Mouse (Mus musculus) liver, embryonic 14.5 days (tissue): ENCODE results near the gene Nwd1. TPM values are rescaled to one million over a fixed set of nuclear protein-coding genes. Genes with fewer than 3 reads are reported as not detected.

ENCODE experiments used
- ATAC-seq: fragments of 200-750 bp; cut with Nextera tagmentation; 2 replicates; pipeline ENCODE4 v1.8.0; 2017; ENCODE audit warnings: moderate number of reproducible peaks, mild to moderate bottlenecking, moderate library complexity; ENCODE audit not compliant: insufficient read depth
- DNase-seq, 3 experiments: peaks; one replicate each; pipeline ENCODE4 v3.0.0-alpha.2; 2012 to 2013; ENCODE audit warnings: low read depth in 3 of 3, low spot score in 3 of 3
- H3K27ac ChIP-seq: fragments of 300-500 bp; sonication (generic); 2 replicates; pipeline ENCODE4 v1.5.1; 2014; ENCODE audit warnings: moderate library complexity, mild to moderate bottlenecking, control low read depth, inconsistent platforms
- H3K27me3 ChIP-seq: fragments of 300-500 bp; sonication (generic); 2 replicates; pipeline ENCODE4 v1.6.1; 2014; ENCODE audit warnings: mild to moderate bottlenecking, low read length, moderate library complexity; ENCODE audit not compliant: control insufficient read depth, insufficient read depth
- H3K36me3 ChIP-seq: fragments of 300-500 bp; sonication (generic); replicated peaks from 2 replicates; pipeline ENCODE4 v1.6.1; 2014; ENCODE audit warnings: low read depth; ENCODE audit not compliant: control insufficient read depth, insufficient read depth
- H3K4me1 ChIP-seq, 2 experiments: fragments of 200-500 bp in 1 of 2; fragments of 300-500 bp in 1 of 2; sonication (generic) in 1 of 2; replicated peaks; 2 replicates each; pipeline ENCODE4 v1.6.1; 2012 to 2014; ENCODE audit warnings: antibody characterized with exemption in 1 of 2, inconsistent platforms in 1 of 2, low read length in 1 of 2; ENCODE audit not compliant: control insufficient read depth in 2 of 2, insufficient read depth in 2 of 2
- H3K4me2 ChIP-seq: fragments of 300-500 bp; sonication (generic); 2 replicates; pipeline ENCODE4 v1.6.1; 2014; ENCODE audit warnings: low read depth, mild to moderate bottlenecking, control low read depth, moderate library complexity
- H3K4me3 ChIP-seq, 2 experiments: fragments of 200-500 bp in 1 of 2; fragments of 300-500 bp in 1 of 2; sonication (generic) in 1 of 2; 2 replicates each; pipeline ENCODE4 v1.5.1; 2012 to 2014; ENCODE audit warnings: low read depth in 2 of 2, low read length in 2 of 2, mild to moderate bottlenecking in 2 of 2, control low read depth in 1 of 2, inconsistent platforms in 1 of 2, moderate library complexity in 1 of 2; ENCODE audit not compliant: insufficient read depth in 1 of 2
- H3K9ac ChIP-seq: fragments of 300-500 bp; sonication (generic); replicated peaks from 2 replicates; pipeline ENCODE4 v1.6.1; 2014; ENCODE audit warnings: mild to moderate bottlenecking, control low read depth, moderate library complexity
- H3K9me3 ChIP-seq: fragments of 300-500 bp; sonication (generic); 2 replicates; pipeline ENCODE4 v1.6.1; 2016; ENCODE audit warnings: low read length, mixed read lengths; ENCODE audit not compliant: control insufficient read depth
- CTCF ChIP-seq: IDR thresholded peaks from 2 replicates; pipeline ENCODE4 v1.5.1; 2016; ENCODE audit warnings: antibody characterized with exemption, low read depth, control low read depth
- EP300 ChIP-seq: IDR thresholded peaks from 2 replicates; pipeline ENCODE4 v1.6.1; 2016; ENCODE audit warnings: antibody characterized with exemption, low read depth
- WGBS: fragments of 180-500 bp; shearing (Covaris S2); extraction: QIAGEN DNeasy Blood & Tissue Kit; methylation state at CpG from one replicate; pipeline ENCODE4 v1.1.7; 2014; ENCODE audit not compliant: insufficient replicate concordance; 5-methylcytosine and 5-hydroxymethylcytosine counted together
- polyA plus RNA-seq, 2 experiments: library from polyadenylated mRNA; depleted of rRNA in 1 of 2; stranded (reverse) in 1 of 2; unstranded in 1 of 2; fragments of >200 nt; fragmentation: Nextera tagmentation in 1 of 2; extraction: Ambion mirVana in 1 of 2; gene quantifications; 2 replicates each; pipeline versions ENCODE4 v1.2.1 to v1.2.3; 2012 to 2014

Gene Nwd1
- polyA plus RNA-seq, 2 experiments: under 0.01 TPM; not detected in 1

DNA sequence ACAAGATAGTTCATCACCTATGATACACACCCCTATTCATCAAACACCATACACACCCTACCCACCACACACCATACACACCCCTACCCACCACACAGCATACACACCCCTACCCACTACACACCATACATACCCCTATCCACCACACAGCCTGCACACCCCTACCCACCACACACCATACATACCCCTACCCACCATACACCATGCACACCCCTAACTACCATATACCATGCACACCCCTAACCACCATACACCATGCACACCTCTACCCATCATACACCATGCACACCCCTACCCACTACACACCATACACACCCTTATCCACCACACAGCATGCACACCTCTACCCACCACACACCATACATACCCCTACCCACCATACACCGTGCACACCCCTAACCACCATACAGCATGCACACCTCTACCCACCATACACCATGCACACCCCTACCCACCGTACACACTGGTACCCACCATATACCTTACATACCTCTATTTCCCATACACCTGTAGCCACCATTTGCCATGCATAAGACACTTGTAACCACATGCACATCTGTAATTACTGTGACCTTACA is 51.9 kb downstream of the Nwd1 start:
- H3K4me3 ChIP-seq: no peak overlapping the region
- no peaks in the 10 kb centered on the region for H3K9me3 ChIP-seq
- no peaks in the 10 kb centered on the region for H3K27me3 ChIP-seq
- H3K27ac ChIP-seq: no peak overlapping the region
- no peak overlapping the region for H3K4me2 ChIP-seq
- no peaks in the 10 kb centered on the region for H3K36me3 ChIP-seq
- ATAC-seq (no peak), DNase-seq (no peak)
- H3K4me1 ChIP-seq: no peaks in the 10 kb centered on the region
- TF ChIP-seq CTCF (no peak), EP300 (no peak)
- 66% methylated on average over 2 of the region's 2 CpGs for WGBS
- H3K9ac ChIP-seq: no peak overlapping the region

DNA sequence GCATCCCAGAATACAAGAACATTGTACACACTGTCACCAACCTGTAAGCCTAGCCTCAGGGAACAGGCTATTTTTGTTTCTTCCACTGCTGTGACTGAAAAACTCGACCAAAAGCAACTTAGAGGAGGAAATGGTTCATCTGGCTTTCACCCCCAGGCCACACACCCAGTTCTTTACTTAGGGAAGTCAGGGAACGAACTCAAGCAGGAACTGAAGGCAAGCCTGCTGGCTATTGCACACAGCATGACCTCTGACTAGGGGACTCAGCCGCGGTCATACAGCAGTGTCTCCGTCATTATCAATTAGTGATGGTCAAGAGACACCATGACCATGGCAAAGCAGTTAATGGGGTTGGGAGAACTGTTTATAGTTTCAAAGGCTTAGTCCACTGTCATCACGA is 66.1 kb downstream of the Nwd1 start:
- ATAC-seq (no peak), DNase-seq (no peak)
- H3K4me3 ChIP-seq: no peak overlapping the region
- H3K9ac ChIP-seq: no peak overlapping the region
- WGBS: 47% methylated on average over 6 of the region's 6 CpGs
- no peaks in the 10 kb centered on the region for H3K27me3 ChIP-seq
- no peaks in the 10 kb centered on the region for H3K36me3 ChIP-seq
- no peak overlapping the region for H3K27ac ChIP-seq
- H3K9me3 ChIP-seq: no peaks in the 10 kb centered on the region
- H3K4me2 ChIP-seq: no peak overlapping the region
- no peak for TF ChIP-seq EP300
- TF ChIP-seq CTCF: no peak
- H3K4me1 ChIP-seq: no peaks in the 10 kb centered on the region

DNA sequence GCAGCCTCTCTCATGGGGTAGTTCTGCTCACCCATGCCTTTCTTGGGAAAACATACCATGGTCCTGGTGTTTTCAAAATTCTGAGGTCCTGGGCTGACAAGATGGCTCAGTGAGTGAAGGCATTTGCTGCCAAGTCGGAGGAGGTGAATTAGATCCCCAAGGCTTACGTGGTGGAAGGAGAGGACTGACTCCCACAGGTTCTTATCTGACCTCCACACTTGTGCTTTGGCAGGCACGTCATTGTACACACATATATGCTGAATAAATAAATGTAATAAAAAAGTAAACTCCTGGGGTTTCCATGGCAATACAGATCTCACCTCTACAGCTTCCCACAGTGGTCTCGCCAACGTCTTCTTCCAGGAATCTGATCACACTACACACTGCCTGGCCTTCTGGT is 70.1 kb downstream of the Nwd1 start:
- no peak overlapping the region for H3K27ac ChIP-seq
- 33% methylated on average over 5 of the region's 5 CpGs for WGBS
- peak; percentile 56; the same call in 1 of the 2 replicates for ATAC-seq

GRCm38 (mm10) chr8:72720541-72720940 is 74.0 kb downstream of the Nwd1 start:
- Histone ChIP-seq H3K9me3 (no peaks in the 10 kb centered on the region), H3K27ac (no peak overlapping the region), H3K4me3 (no peak overlapping the region), H3K36me3 (no peaks in the 10 kb centered on the region), H3K4me1 (peaks cover 2 to 4% of the 10 kb centered on the region in 2 experiments; a peak in 2 of 4 replicates), H3K9ac (no peak overlapping the region), H3K4me2 (no peak overlapping the region), H3K27me3 (no peaks in the 10 kb centered on the region)
- ATAC-seq: no peak
- WGBS: 14% methylated on average over 1 of the region's 1 CpGs
- DNase-seq: no peak
- TF ChIP-seq CTCF (no peak), EP300 (no peak)

More for the DNA sequence above, 70.1 kb downstream of the Nwd1 start:
- Histone ChIP-seq H3K9ac (no peak overlapping the region), H3K4me2 (no peak overlapping the region), H3K9me3 (no peaks in the 10 kb centered on the region), H3K36me3 (no peaks in the 10 kb centered on the region), H3K4me1 (no peaks in the 10 kb centered on the region), H3K4me3 (no peak overlapping the region), H3K27me3 (no peaks in the 10 kb centered on the region)
- no peak for TF ChIP-seq EP300
- TF ChIP-seq CTCF: no peak
- no peak for DNase-seq

DNA sequence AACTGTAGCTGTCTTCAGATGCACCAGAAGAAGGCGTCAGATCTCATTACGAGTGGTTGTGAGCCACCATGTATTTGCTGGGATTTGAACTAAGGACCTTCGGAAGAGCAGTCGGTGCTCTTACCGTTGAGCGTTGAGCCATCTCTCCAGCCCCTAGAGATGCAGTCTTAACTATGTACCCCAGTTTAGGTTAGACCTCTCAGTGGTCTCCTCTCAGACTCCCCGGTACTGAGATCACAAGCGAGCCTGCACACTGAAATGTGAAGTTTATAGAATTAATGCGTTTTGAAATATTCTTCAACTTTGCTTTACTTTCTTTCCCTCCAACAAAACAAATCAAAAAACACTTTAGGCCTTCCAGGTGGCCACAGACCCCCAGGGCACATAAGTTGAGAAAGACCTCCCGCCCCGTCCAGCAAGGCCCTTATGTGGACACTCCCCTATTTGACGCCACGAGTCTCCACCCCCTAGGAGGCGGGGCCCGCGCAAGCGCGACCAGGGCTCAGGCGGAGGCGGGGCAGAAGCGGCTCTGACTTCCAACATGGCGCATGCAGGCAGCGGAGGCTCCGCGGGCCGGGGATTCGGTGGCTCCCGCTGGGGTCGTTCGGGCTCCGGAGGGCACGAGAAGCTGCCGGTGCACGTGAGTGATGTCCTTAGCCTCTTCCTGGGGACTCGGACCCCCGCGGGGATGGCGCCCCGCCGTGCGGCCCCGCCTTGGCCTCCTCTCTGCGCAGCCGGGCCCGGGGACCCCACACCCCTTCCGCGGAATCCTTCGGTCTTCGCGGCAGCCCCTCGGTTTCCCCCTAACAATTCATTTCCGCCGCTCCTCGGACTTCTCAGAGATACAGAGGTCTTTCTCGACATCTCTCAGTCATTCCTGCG is 76.5 kb downstream of the Nwd1 start, which contains the start of gene Sin3b:
Gene Sin3b, plus strand, starts transcription at position 517 of the 882 bp plus-strand sequence.
- no peak within 1 kb of the TSS for H3K27ac ChIP-seq
- peak; percentile 95 for ATAC-seq

More for the DNA sequence above, 76.5 kb downstream of the Nwd1 start, which contains the start of gene Sin3b:
- DNase-seq: peak; percentile 77 to 79 (median 77)
- Histone ChIP-seq H3K4me2 (peak within 1 kb of the TSS; percentile 73), H3K36me3 (peaks cover 2% of the 10 kb centered on the region), H3K9ac (peak within 1 kb of the TSS; percentile 80), H3K27me3 (no peaks in the 10 kb centered on the region), H3K4me1 (peaks cover 2 to 4% of the 10 kb centered on the region in 2 experiments; a peak in 2 of 4 replicates), H3K4me3 (peak within 1 kb of the TSS; percentile 71 to 91), H3K9me3 (no peaks in the 10 kb centered on the region)
- WGBS: 13% methylated on average over 55 of the region's 56 CpGs
- TF ChIP-seq CTCF (no peak), EP300 (no peak)
